In genomic region chr5:142509141-142510060, GRCm38 (mm10) we compare ENCODE assay signal across 9 mouse cellular contexts. TPM values are rescaled to one million over a fixed set of nuclear protein-coding genes. Genes with fewer than 3 reads are reported as not detected.
A peak's percentile ranks its signal among the peaks of the same experiment; 100 is the strongest.
DNase-seq lines count a peak whose midpoint lies in the region; ATAC-seq lines count a peak whose summit lies in the region.
"Had no signal": no experiment of that assay in that cellular context is flagged by ENCODE, and none has a peak within 500 bp of the region (broad histone marks: within the 10 kb centered on the region; RNA-seq: fewer than 3 reads in every experiment).

No protein-coding gene starts in this region.

- ATAC-seq in heart, embryonic 15.5 days (replicated peaks; ENCODE audit: insufficient number of reproducible peaks, insufficient read depth, low FRiP score, low read depth): no peak
- no peak for ATAC-seq in lung, embryonic 15.5 days (ENCODE audit: borderline replicate concordance, extremely low read depth, low FRiP score, low TSS enrichment)
- no peak for ATAC-seq in frontal cortex, adult (ENCODE audit: low TSS enrichment)

- H3K9me3 ChIP-seq in heart, embryonic 15.5 days (replicated peaks): no peaks in the 10 kb centered on the region
- no peaks in the 10 kb centered on the region for H3K9me3 ChIP-seq in lung, embryonic 15.5 days

- peak overlapping the region; percentile 25; the same call in 1 of the 2 replicates for H3K9ac ChIP-seq in heart, embryonic 15.5 days
- H3K9ac ChIP-seq in lung, embryonic 15.5 days: no peak overlapping the region

- no peak overlapping the region for H3K4me3 ChIP-seq in heart, embryonic 15.5 days
- no peak overlapping the region for H3K4me3 ChIP-seq in lung, embryonic 15.5 days
- H3K4me3 ChIP-seq: myocyte had no signal

- H3K27ac ChIP-seq in heart, embryonic 15.5 days: peak overlapping the region; percentile 27; the same call in 1 of the 2 replicates
- H3K27ac ChIP-seq in lung, embryonic 15.5 days: 0 out of 2 replicates have a peak overlapping the region, but pooled peaks have one; percentile 39

- 19% methylated on average over 15 of the region's 15 CpGs for WGBS in heart, embryonic 15.5 days
- WGBS in lung, embryonic 15.5 days: 27% methylated on average over 15 of the region's 15 CpGs

- H3K36me3 ChIP-seq in heart, embryonic 15.5 days: no peaks in the 10 kb centered on the region
- H3K36me3 ChIP-seq in lung, embryonic 15.5 days: no peaks in the 10 kb centered on the region

- peak; percentile 59 for DNase-seq in R1 (ENCODE audit: low read depth, low spot score)
- DNase-seq in cerebellum, adult 8-10 months: peak; percentile 82
- DNase-seq in thymus, postnatal 4 days: no peak
- DNase-seq in adipocyte (ENCODE audit: low spot score): no peak
- no peak for DNase-seq in frontal cortex, postnatal 10 days (ENCODE audit: low spot score in 2 of 2)

- H3K4me1 ChIP-seq in heart, embryonic 15.5 days (replicated peaks): peaks cover 14% of the 10 kb centered on the region
- H3K4me1 ChIP-seq in lung, embryonic 15.5 days: peaks cover 6% of the 10 kb centered on the region

- H3K27me3 ChIP-seq in heart, embryonic 15.5 days: no peaks in the 10 kb centered on the region
- no peaks in the 10 kb centered on the region for H3K27me3 ChIP-seq in lung, embryonic 15.5 days

- H3K4me2 ChIP-seq in heart, embryonic 15.5 days: peak overlapping the region; percentile 37
- no peak overlapping the region for H3K4me2 ChIP-seq in lung, embryonic 15.5 days

RNA-seq across cellular contexts. Expression of gene Papolb, which starts 20.5 kb away (rescaled TPM):
- 0.09 and 0.13 TPM in 2 replicates for polyA plus RNA-seq in heart, embryonic 15.5 days (2015; fragmentation: Nextera tagmentation; extraction: Ambion mirVana)
- polyA plus RNA-seq in lung, embryonic 15.5 days (2015; fragmentation: Nextera tagmentation; extraction: Ambion mirVana): 0.15 and 0.21 TPM in 2 replicates

RNA-seq across cellular contexts. Expression of gene Radil, which starts 41.5 kb away (rescaled TPM):
- 8.6 and 9.7 TPM in 2 replicates for polyA plus RNA-seq in heart, embryonic 15.5 days (2015; fragmentation: Nextera tagmentation; extraction: Ambion mirVana)
- polyA plus RNA-seq in lung, embryonic 15.5 days (2015; fragmentation: Nextera tagmentation; extraction: Ambion mirVana): 2.6 and 3.5 TPM in 2 replicates

RNA-seq across cellular contexts. Expression of gene Ap5z1, which starts 45.7 kb away (rescaled TPM):
- polyA plus RNA-seq in heart, embryonic 15.5 days (2015; fragmentation: Nextera tagmentation; extraction: Ambion mirVana): 6.0 and 8.8 TPM in 2 replicates
- polyA plus RNA-seq in lung, embryonic 15.5 days (2015; fragmentation: Nextera tagmentation; extraction: Ambion mirVana): 7.8 and 8.8 TPM in 2 replicates

Comparison
In these comparisons a context has a peak if more than half of its experiments do, and no peak if none do; other contexts are left out.
1. DNase-seq: peak in R1 (single experiment) and cerebellum, adult 8-10 months (single experiment); none in thymus, postnatal 4 days (single experiment), adipocyte (single experiment) and frontal cortex, postnatal 10 days (0 of 2).